Mouse (Mus musculus) brain, embryonic 14.5 days (tissue): ENCODE measurements around the gene Map2k1. TPM values are rescaled to one million over a fixed set of nuclear protein-coding genes. Genes with fewer than 3 reads are reported as not detected.
"Not testable (repeated sequence)": the region's sequence is repeated elsewhere in the genome, so short reads cannot be mapped to it uniquely, and the experiment has no call there.

Source experiments
- DNase-seq: peaks from one replicate; pipeline ENCODE4 v3.0.0-alpha.2; 2011; ENCODE audit warnings: low read depth
- CTCF ChIP-seq: fragments of 200-500 bp; IDR thresholded peaks from 2 replicates; pipeline ENCODE4 v1.5.1; 2012; ENCODE audit warnings: inconsistent platforms, mild to moderate bottlenecking, moderate library complexity, borderline replicate concordance; ENCODE audit not compliant: insufficient read depth, insufficient read length; ENCODE audit errors: extremely low read depth
- POLR2A ChIP-seq: fragments of 200-500 bp; IDR thresholded peaks from 2 replicates; pipeline ENCODE4 v1.6.1; 2012; ENCODE audit warnings: mild to moderate bottlenecking, inconsistent platforms, borderline replicate concordance; ENCODE audit not compliant: poor library complexity, insufficient read depth, insufficient read length, severe bottlenecking; ENCODE audit errors: extremely low read depth
- polyA plus RNA-seq: library from polyadenylated mRNA; depleted of rRNA; stranded (reverse); fragments of >200 nt; gene quantifications from 2 replicates; pipeline ENCODE4 v1.2.3, GENCODE M21; 2012; rRNA removed

The Map2k1 gene
- polyA plus RNA-seq, result 29.7 and 33.7 TPM in 2 replicates

DNA sequence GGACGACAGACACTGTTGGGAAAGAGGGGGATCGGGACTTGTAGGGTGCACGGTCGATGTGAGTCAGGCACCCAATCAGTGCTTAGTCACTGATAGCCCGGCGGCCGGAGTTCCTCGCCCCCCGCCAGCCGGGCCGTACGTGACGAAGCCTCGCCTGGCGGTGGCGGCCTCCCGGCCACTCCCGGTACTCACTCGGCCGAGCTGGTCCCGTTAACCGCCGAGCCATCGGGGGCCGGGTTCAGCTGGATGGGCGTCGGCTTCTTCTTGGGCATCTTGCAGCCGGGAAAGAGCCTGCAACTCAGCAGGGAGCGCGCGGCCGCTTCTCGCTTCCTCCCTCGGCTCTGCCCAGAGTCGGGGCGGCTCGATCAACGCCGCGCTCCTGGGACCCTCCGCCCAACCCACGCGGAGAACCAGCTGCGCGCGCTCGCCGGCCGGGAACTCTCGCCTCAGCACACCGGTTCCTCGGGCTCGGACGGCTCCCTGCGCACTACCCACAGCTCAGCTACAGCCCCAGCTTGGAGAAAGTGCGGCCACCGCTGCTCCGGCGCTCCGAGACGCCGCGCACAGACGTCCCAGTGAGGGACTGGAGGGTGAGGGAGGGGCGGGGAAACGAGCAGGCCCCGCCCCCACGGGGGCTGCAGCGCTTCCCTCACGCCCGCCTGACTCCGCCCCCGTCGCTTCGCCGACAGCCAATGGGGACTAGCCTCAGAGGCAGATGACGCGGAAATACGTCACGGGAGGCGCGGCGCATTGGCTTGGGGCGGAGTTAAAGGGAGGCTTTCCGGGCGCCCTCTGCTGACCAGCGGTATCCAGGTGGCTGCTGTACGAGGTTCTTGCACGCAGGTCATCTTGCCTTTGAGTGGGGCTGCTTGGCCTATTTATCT lies at the start of gene Map2k1:
Map2k1 (minus strand) TSS at position 611 of the 884 bp plus-strand sequence.
- DNase-seq, result peak; percentile 100
- peak; percentile 86; the same call in 1 of the 2 replicates for TF ChIP-seq POLR2A
- peak; percentile 67 for TF ChIP-seq CTCF

DNA sequence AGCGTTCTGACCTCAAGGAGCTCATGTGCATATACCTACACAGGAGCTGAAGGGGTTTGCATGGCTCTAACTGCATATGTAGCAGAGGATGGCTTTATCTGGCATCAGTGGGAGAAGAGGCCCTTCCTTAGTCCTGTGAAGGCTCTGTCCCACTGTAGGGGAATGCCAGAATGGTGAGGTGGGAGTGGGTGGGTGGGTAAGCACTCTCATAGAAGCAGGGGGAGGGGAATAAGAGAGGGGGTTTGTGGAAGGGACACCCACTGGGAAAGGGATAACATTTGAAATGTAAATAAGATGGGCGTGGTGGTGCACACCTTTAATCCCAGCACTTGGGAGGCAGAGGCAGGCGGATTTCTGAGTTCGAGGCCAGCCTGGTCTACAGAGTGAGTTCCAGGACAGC lies 49.7 kb upstream of the Map2k1 start:
- not testable (repeated sequence) for DNase-seq

DNA sequence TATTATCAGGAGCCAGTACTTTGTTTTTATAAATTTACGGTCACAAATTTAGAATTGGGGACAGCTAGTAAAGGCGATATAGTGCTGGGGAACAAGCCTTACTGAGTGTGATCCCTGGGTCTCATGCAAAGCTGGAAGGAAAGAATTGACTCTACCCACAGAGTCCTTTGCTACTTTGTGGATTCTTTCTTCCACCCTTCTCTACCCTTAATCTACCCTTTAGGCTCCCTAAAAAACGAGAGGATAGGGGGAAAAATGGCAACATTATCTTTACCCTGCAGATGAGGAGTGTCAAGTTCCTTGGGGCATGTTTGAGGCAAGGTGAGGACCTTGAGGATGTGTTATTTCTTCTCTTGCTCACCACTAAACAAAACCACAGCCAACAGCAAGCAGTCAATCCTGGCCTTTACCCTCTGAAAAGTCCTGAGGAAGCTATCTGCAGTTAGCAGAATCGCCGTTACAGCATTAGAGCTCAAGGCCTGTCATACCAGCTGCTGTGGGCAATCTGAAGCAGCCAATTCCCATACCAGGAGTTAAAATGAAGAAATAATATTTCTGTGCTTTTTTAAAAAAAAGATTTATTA lies 29.1 kb upstream of the Map2k1 start:
- no peak for DNase-seq
- no peak for TF ChIP-seq CTCF
- TF ChIP-seq POLR2A, result no peak

DNA sequence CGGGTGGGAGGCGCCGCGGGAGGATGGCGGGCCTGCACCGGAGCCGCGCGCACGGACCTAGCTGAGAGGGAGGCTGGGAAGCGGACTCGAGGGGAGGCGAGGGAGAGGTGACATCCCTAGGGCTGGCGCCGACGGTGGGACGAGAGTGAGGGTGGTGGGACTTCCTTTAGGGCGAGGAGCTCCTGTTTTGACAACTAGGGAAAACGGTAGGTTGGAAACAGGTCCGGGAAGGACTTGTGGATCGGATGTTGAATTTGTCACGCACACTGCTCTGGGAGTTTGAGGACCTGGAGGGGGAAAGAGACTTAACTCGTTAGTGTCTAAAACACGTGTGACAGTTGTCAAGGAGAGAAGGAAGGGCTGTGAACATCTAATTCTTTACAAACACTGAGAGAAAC lies 28.3 kb upstream of the Map2k1 start:
- TF ChIP-seq POLR2A (no peak), CTCF (no peak)
- DNase-seq, result no peak

DNA sequence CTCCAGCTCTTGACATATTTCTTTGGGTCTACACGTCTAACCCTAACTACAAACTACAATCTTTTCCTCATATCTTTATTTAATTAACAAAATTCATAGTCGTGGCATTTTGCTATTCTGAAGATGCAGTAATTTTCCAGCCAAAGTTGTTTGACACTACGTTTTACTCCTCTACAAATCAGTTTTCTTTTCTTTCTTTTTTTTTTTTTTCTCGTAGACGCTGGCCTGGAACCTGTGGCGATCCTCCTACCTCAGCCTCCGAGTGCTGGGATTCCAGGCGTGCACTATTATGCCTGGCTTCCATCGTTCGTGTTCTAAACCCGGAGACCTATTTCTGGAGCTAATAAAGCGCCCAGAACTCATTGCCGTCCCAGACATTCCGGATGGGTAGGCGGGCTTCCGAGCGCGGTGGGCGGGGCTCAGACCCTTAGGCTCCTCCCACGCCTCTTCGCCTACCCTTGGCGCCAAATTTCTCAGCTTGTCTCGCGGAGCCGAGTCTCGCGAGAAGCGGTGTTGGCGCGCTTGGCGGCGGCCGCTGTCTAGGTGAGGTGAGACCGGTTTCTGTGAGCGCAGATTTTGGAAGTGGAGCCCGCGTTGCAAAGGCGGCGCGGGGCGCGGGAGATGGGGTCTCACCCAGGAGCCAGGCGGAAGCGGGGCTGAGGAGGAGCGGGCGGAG lies 27.8 kb upstream of the Map2k1 start, which contains the start of gene Tipin:
Tipin (plus strand) TSS at position 477 of the 676 bp plus-strand sequence.
- no peak for TF ChIP-seq CTCF
- TF ChIP-seq POLR2A, result peak; percentile 56; the same call in 1 of the 2 replicates
- DNase-seq, result peak; percentile 97

DNA sequence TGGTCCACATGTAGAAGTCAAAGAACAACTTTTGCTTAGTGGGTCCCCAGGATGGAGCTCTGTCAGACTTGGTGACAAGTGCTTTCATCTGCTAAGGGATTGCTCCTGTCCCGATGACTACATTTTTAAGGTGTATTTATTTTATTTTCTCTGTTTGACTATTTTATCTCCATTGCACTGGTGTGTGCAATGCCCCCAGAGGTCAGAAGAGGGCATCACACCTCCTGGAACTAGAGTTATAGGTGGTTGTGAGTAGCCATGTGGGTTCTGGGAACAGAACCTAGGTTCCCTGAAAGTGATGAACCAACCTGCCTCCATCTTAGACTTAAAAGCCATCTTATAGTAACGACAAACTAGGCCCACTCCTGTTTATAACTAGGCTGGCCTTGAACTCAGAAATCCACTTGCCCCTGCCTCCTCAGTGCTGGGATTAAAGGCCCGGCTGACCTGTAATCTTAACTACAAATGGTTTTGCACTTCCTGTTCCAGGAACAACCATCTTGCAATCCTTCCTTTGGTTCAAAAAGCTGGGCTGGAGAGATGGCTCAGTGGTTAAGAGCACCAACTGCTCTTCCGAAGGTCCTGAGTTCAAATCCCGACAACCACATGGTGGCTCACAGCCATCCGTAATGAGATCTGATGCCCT lies 25.4 kb upstream of the Map2k1 start:
- DNase-seq, result no peak
- no peak for TF ChIP-seq CTCF
- TF ChIP-seq POLR2A, result no peak

DNA sequence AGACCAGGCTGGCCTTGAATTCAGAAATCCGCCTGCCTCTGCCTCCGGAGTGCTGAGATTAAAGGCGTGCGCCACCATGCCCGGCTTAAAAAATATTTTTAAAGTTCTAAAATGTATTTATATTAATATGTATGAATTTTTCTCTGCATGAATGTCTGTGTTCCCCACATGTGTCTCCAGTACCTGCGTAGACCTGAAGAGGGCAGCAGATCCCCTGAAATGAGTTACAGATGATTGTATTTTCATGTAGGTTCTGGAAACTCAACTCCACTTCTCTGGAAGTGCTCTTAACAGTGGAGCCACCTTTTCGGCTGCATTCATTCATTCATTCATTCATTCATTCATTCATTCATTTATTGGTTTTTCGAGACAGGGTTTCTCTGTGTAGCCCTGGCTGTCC lies 24.3 kb upstream of the Map2k1 start:
- TF ChIP-seq CTCF, result peak; percentile 72
- no peak for TF ChIP-seq POLR2A
- peak; percentile 78 for DNase-seq

DNA sequence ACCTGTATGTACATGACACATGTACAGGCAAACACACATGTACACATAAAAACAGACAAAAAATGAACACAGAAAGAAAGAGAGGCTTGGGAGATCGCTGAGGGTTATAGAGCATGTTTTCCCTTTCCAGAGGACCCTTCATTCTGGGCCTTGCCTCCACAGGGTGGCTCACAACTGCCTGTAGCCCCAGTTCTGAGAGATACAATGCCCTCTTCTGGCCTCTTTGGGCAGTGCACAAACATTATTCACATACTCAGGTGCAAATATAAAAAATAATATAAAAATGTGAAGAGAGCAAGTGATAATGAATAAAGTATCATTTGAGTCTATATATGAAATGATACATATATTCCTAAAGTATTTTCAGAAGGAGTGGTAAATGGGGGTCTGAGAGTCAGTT lies 21.5 kb upstream of the Map2k1 start:
- DNase-seq, result no peak
- TF ChIP-seq POLR2A (no peak), CTCF (peak; percentile 15; the same call in 1 of the 2 replicates)

DNA sequence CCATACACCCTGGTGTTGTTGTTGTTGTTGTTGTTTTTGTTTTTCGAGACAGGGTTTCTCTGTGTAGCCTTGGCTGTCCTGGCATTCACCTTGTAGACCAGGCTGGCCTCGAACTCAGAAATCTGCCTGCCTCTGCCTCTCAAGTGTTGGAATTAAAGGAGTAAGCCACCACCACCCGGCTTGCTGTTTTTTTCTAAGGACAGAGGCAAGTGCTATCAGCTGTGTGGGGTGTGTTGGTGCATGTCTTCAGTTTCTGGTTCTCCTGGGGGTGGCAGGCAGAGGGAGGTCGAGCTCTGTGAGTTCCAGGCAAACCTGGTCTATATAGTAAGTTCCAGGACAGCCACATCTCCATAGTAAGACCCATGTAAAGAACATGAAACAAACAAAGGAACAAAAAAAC lies 20.9 kb upstream of the Map2k1 start:
- TF ChIP-seq POLR2A (no peak), CTCF (no peak)
- no peak for DNase-seq

DNA sequence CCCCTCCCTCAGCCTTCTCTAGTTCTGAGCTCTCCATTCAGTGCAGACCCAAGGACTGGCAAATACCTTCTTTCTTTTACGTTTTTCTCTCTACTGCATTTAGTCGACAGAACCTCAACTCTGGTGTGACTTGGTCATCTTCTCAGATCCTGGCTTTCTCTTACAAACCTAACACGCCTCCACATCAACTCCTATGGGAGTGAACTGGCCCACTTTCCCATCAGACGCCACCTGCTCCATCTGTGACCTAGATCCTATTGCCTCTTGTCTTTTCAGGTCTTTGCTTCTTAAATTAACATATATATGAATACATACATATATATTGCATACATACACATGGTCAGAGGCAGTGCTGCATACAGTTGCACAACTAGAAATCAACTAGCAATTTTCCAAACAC lies 20.3 kb upstream of the Map2k1 start:
- no peak for DNase-seq
- TF ChIP-seq POLR2A (no peak), CTCF (no peak)

DNA sequence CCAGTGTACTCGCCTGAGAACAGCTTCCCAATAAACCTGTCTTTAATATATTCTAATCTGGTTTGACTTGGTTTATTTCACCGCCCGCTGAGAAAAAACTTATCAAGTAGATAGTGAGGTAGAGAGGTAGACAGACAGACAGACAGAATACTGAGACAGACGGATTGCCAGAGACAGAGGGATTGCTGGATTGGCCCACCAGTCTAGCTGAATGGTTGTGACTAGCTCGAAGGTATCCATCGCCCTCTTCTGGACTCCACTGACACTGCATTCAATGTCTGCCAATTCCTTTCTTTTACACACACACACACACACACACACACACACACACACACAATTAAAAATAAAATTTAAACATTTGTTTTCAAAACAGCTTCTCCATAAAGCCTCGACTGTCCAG lies 19.2 kb upstream of the Map2k1 start:
- TF ChIP-seq CTCF (peak; percentile 50; the same call in 1 of the 2 replicates), POLR2A (no peak)

DNA sequence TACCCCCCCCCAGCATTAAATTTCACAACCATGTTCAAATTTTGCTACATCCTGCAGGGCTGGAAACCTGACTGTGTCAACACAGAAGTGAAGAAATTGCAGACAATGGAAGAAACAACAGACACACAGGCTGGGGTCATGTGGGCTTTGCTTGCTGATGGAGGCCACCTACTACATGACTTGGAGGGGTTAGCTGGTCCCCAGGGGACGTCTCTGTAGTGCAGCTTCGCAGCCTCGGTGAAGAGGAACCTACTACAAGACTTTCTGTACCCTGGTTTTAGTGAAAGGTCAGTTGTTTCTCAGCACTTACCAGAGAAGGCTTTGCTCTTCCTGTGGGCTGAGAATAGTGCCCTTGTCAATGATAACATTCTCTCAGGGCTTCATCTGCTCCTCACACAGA lies 17.8 kb upstream of the Map2k1 start:
- no peak for TF ChIP-seq POLR2A
- TF ChIP-seq CTCF, result no peak
- no peak for DNase-seq

More for the DNA sequence above, 19.2 kb upstream of the Map2k1 start:
- peak; percentile 35 for DNase-seq

DNA sequence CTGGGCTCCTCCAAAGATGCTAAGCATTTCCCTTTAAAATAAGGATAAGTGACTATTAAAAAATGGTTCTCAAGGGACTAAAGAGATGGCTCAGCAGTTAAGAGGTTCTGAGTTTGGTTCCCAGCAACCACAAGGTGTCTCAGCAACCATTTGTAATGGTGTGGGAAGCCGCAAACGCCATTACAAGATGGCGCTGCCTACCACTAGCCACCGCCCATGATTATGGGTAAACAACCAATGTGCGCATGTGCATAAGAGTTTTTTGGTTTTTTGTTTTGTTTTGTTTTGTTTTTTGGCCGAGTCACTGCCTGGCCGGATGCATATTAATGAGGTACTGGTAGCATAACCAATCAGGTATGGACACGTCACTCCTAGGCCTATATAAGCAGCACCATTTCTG lies 15.4 kb upstream of the Map2k1 start:
- DNase-seq, result not testable (repeated sequence)
